Mouse (Mus musculus): ENCODE measurements around the gene Atf7ip. TPM values are rescaled to one million over a fixed set of nuclear protein-coding genes. Genes with fewer than 3 reads are reported as not detected.

Gene Atf7ip
- total RNA-seq, 2 experiments from 2014 or later, result 142 TPM

- intact Hi-C loops (cut with DNase I), result loop anchor here (5.0 kb wide), 2 partner anchors 52 to 97 kb away; no protein-coding TSS in a partner anchor
- DNase-seq, result no peak
Observed at GRCm38 (mm10) chr6:136519254-136519653, 13.3 kb downstream of the Atf7ip start.

GRCm38 (mm10) chr6:136520361-136520760 lies 14.4 kb downstream of the Atf7ip start:
- DNase-seq, result no peak
- intact Hi-C loops (cut with DNase I), result no loop called here

- no peak for DNase-seq
- intact Hi-C loops (cut with DNase I), result no loop called here
Observed at GRCm38 (mm10) chr6:136521681-136522080, 15.7 kb downstream of the Atf7ip start.

- no peak for DNase-seq
- intact Hi-C loops (cut with DNase I), result no loop called here
Observed at GRCm38 (mm10) chr6:136522658-136523057, 16.7 kb downstream of the Atf7ip start.

- intact Hi-C loops (cut with DNase I), result no loop called here
- DNase-seq, result no peak
Observed at GRCm38 (mm10) chr6:136524751-136525150, 18.8 kb downstream of the Atf7ip start.

- intact Hi-C loops (cut with DNase I), result no loop called here
- DNase-seq, result no peak
Observed at GRCm38 (mm10) chr6:136525567-136525966, 19.6 kb downstream of the Atf7ip start.

GRCm38 (mm10) chr6:136529156-136529555 lies 23.2 kb downstream of the Atf7ip start:
- intact Hi-C loops (cut with DNase I), result no loop called here
- no peak for DNase-seq

- DNase-seq, result no peak
- intact Hi-C loops (cut with DNase I), result no loop called here
Observed at GRCm38 (mm10) chr6:136531792-136532230, 25.8 kb downstream of the Atf7ip start.

- intact Hi-C loops (cut with DNase I), result no loop called here
- DNase-seq, result peak; percentile 84
Observed at GRCm38 (mm10) chr6:136532535-136533291, 26.7 kb downstream of the Atf7ip start.

- no peak for DNase-seq
- intact Hi-C loops (cut with DNase I), result no loop called here
Observed at GRCm38 (mm10) chr6:136533804-136534203, 27.8 kb downstream of the Atf7ip start.

GRCm38 (mm10) chr6:136534444-136534843 lies 28.5 kb downstream of the Atf7ip start:
- no peak for DNase-seq
- intact Hi-C loops (cut with DNase I), result no loop called here

- intact Hi-C loops (cut with DNase I), result no loop called here
Observed at GRCm38 (mm10) chr6:136535176-136535575, 29.2 kb downstream of the Atf7ip start.

GRCm38 (mm10) chr6:136536121-136536520 lies 30.2 kb downstream of the Atf7ip start:
- intact Hi-C loops (cut with DNase I), result no loop called here

More at GRCm38 (mm10) chr6:136535176-136535575, 29.2 kb downstream of the Atf7ip start:
- DNase-seq, result no peak

GRCm38 (mm10) chr6:136541350-136541749 lies 35.4 kb downstream of the Atf7ip start:
- no peak for DNase-seq
- intact Hi-C loops (cut with DNase I), result no loop called here

More at GRCm38 (mm10) chr6:136536121-136536520, 30.2 kb downstream of the Atf7ip start:
- no peak for DNase-seq

GRCm38 (mm10) chr6:136542105-136542504 lies 36.1 kb downstream of the Atf7ip start:
- DNase-seq, result no peak
- intact Hi-C loops (cut with DNase I), result no loop called here

- intact Hi-C loops (cut with DNase I), result no loop called here
- DNase-seq, result peak; percentile 61
Observed at GRCm38 (mm10) chr6:136543164-136543563, 37.2 kb downstream of the Atf7ip start.

GRCm38 (mm10) chr6:136545284-136545870 lies 39.4 kb downstream of the Atf7ip start:
- intact Hi-C loops (cut with DNase I), result no loop called here
- DNase-seq, result no peak

- intact Hi-C loops (cut with DNase I), result no loop called here
- no peak for DNase-seq
Observed at GRCm38 (mm10) chr6:136546286-136546685, 40.3 kb downstream of the Atf7ip start.

- DNase-seq, result no peak
- intact Hi-C loops (cut with DNase I), result no loop called here
Observed at GRCm38 (mm10) chr6:136546987-136547386, 41.0 kb downstream of the Atf7ip start.

GRCm38 (mm10) chr6:136548041-136548770 lies 42.2 kb downstream of the Atf7ip start:
- peak; percentile 71 for DNase-seq
- intact Hi-C loops (cut with DNase I), result no loop called here

- no peak for DNase-seq
- intact Hi-C loops (cut with DNase I), result no loop called here
Observed at GRCm38 (mm10) chr6:136548796-136549195, 42.8 kb downstream of the Atf7ip start.
